Mouse (Mus musculus) MEL (cell line): ENCODE results near the gene Pycard.

Source experiments
- CHD1 ChIP-seq: IDR thresholded peaks from 2 replicates; pipeline ENCODE4 v1.6.1; 2012; ENCODE audit warnings: low read depth, mild to moderate bottlenecking, inconsistent platforms, low read length, improper control_type of control experiment
- CTCF ChIP-seq, 3 experiments: IDR thresholded peaks in 2 of 3; conservative IDR thresholded peaks in 1 of 3; 2 replicates each; pipeline ENCODE4 v1.5.1; 2011 to 2012; ENCODE audit warnings: low read length in 3 of 3, low read depth in 2 of 3, mild to moderate bottlenecking in 2 of 3, improper control_type of control experiment in 1 of 3, inconsistent platforms in 1 of 3, mixed read lengths in 1 of 3, moderate library complexity in 1 of 3; ENCODE audit not compliant: control insufficient read depth in 1 of 3, insufficient read depth in 1 of 3, poor library complexity in 1 of 3, severe bottlenecking in 1 of 3
- EP300 ChIP-seq, 2 experiments: IDR thresholded peaks; 2 replicates each; pipeline ENCODE4 v1.6.1; 2011; ENCODE audit warnings: improper control_type of control experiment in 2 of 2, low read length in 2 of 2, low read depth in 1 of 2, mild to moderate bottlenecking in 1 of 2
- ETS1 ChIP-seq: IDR thresholded peaks from 2 replicates; pipeline ENCODE4 v1.6.1; 2012; ENCODE audit warnings: low read depth, mild to moderate bottlenecking, inconsistent platforms, low read length, improper control_type of control experiment, moderate library complexity
- KAT2A ChIP-seq: conservative IDR thresholded peaks from 2 replicates; pipeline ENCODE4 v1.6.1; 2012; ENCODE audit warnings: low read depth, low read length, improper control_type of control experiment, inconsistent platforms
- MAX ChIP-seq: IDR thresholded peaks from 2 replicates; pipeline ENCODE4 v1.6.1; 2011; ENCODE audit warnings: low read length, improper control_type of control experiment
- MYC ChIP-seq: IDR thresholded peaks from 2 replicates; pipeline ENCODE4 v1.6.1; 2011; ENCODE audit warnings: low read depth, mild to moderate bottlenecking, low read length, improper control_type of control experiment, moderate library complexity
- NRF1 ChIP-seq: IDR thresholded peaks from 2 replicates; pipeline ENCODE4 v1.6.1; 2014; ENCODE audit warnings: low read depth, mild to moderate bottlenecking, inconsistent platforms, low read length, improper control_type of control experiment, moderate library complexity; ENCODE audit not compliant: poor library complexity, insufficient read depth, severe bottlenecking
- POLR2A ChIP-seq, 2 experiments: IDR thresholded peaks; 2 replicates each; pipeline ENCODE4 v1.6.1; 2011 to 2012; ENCODE audit warnings: low read length in 2 of 2, mild to moderate bottlenecking in 2 of 2, control low read depth in 1 of 2, improper control_type of control experiment in 1 of 2, low read depth in 1 of 2, moderate library complexity in 1 of 2; ENCODE audit not compliant: control insufficient read depth in 1 of 2, insufficient read depth in 1 of 2, poor library complexity in 1 of 2
- SMC3 ChIP-seq: IDR thresholded peaks from 2 replicates; pipeline ENCODE4 v1.6.1; 2011; ENCODE audit warnings: low read depth, low read length, improper control_type of control experiment
- TAL1 ChIP-seq: IDR thresholded peaks from 2 replicates; pipeline ENCODE4 v1.6.1; 2012; ENCODE audit warnings: mild to moderate bottlenecking, inconsistent platforms, low read length, moderate library complexity, mixed read lengths
- UBTF ChIP-seq: IDR thresholded peaks from 2 replicates; pipeline ENCODE4 v1.6.1; 2012; ENCODE audit warnings: low read depth, mild to moderate bottlenecking, inconsistent platforms, low read length, improper control_type of control experiment, moderate library complexity, borderline replicate concordance; ENCODE audit not compliant: insufficient read depth

GRCm38 (mm10) chr7:127967004-127967921 is 26.4 kb downstream of the Pycard start, which contains the start of gene Fus:
- TF ChIP-seq POLR2A (IDR thresholded peaks at IDR 0.05; ENCODE audit: control insufficient read depth in 1 of 2, insufficient read depth in 1 of 2, low read depth in 1 of 2, low read length in 2 of 2, poor library complexity in 1 of 2): peak; percentile 97 to 100
- TF ChIP-seq KAT2A: no peak; the same call in 1 of the 2 replicates
- no peak for TF ChIP-seq EP300 (IDR thresholded peaks at IDR 0.05; ENCODE audit: low read depth in 1 of 2, low read length in 2 of 2)
- peak; percentile 90; the same call in 1 of the 2 replicates for TF ChIP-seq MYC
- no peak for TF ChIP-seq UBTF
- peak; percentile 67 for TF ChIP-seq NRF1
- TF ChIP-seq CHD1: peak; percentile 100
- TF ChIP-seq MAX: peak; percentile 89
- no peak for TF ChIP-seq TAL1
- no peak for TF ChIP-seq CTCF (IDR thresholded peaks at IDR 0.05 in 2 of 3, conservative IDR thresholded peaks at IDR 0.05 in 1 of 3; ENCODE audit: control insufficient read depth in 1 of 3, insufficient read depth in 1 of 3, low read depth in 2 of 3, low read length in 3 of 3, poor library complexity in 1 of 3, severe bottlenecking in 1 of 3)
- TF ChIP-seq ETS1: no peak; the same call in 1 of the 2 replicates
- no peak for TF ChIP-seq SMC3
